Mouse (Mus musculus): ENCODE data around the gene Elobl. TPM values are rescaled to one million over a fixed set of nuclear protein-coding genes. Genes with fewer than 3 reads are reported as not detected.

The Elobl gene
- total RNA-seq, 2 experiments from 2014 or later: not detected

DNA sequence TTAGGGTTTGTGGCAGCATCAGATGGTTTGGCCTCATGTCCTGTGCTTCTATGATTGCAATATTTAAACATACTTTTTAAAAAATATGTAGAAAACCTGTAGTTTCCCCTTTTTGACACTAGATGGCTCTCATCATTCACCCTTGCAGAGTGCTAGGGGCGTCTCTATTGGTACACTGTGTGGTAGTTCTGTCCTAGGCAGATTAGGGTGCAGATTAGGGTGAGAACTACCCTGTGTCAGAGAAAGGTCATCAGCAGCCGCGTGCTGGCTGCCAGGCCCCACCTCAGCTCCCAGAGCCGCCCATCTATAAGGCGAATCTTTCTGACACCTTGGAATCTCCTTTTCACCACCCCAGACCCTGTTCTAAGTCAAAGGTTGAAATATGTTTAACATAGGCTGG lies 22.8 kb upstream of the Elobl start:
- DNase-seq (ENCODE audit: low spot score in 2 of 2): no peak

DNA sequence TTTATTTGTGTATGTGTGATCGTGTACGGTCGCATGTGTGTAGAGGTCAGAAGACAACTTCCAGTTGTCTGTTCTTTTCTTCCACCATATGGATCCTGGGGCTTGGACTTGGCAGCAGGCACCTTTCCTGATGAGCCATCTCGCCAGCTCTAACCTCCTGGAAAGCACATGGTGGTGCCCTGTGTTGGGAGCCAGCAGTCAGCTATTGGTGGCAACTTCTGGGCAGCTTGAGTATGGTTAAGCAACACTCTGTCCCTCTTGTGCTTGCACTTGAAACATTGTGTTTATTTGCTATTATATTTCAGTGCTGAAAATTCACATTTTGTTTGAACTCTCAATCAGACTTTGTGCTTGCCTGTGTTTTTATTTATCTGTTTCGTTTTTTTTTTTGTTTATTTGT lies 22.2 kb upstream of the Elobl start:
- no peak for DNase-seq (ENCODE audit: low spot score in 2 of 2)

DNA sequence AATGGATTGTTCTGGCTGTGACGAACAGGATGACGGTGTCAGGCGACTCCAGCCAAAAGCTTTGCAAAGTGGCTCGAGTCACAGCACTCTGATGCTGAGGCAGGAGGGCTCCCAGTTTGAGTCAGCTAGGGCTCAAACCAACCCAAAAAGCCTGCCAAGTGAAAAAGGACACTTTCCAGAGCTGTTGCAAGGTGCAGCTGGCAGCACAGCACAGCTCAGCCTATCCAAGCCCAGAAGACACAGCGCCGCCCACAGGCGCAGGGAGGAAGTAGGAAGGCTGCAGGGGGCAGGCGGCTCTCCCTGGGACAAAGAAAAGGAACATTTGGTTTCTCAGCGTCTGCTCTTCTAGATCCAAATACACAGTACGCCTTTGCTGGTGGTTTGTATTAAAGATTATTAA lies 19.9 kb upstream of the Elobl start:
- no peak for DNase-seq (ENCODE audit: low spot score in 2 of 2)

DNA sequence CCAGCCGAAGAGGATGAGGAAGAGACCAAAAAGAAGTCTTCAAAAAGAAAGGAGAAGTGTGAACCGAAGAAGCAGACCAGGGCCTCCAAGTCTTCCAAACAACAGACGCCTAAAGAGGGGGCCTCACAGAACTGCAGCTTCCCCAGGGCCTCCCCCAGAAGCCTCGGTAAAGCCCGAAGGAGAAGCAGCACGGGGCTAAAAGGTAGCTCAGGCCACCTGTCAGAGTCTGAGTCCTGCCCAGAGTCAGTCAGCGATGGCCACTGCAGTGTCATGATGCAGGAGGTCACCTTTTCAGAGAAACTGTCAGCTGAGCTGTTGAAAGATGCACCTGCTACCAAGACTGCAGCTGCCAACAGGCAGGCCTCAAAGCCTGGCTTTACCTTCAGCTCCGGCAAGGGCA lies 14.6 kb upstream of the Elobl start:
- DNase-seq (ENCODE audit: low spot score in 2 of 2): no peak

DNA sequence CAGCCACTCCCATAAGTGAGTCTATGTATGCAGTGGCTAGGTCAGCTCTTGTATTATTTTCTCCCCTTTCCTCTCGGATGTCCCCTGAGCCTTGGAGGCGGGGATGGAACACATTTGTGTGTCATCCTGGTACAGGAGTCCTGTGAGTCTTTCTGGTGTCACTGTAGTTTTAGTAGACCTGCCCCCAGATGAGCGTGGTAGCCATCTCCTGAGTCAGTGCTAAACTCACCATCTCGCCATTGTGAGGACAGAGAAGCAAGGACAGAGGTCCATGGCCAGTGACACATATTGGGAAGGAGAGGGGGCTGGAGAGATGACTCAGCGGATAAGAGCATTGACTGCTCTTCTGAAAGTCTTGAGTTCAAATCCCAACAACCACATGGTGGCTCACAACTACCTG lies 10.5 kb upstream of the Elobl start:
- no peak for DNase-seq (ENCODE audit: low spot score in 2 of 2)

DNA sequence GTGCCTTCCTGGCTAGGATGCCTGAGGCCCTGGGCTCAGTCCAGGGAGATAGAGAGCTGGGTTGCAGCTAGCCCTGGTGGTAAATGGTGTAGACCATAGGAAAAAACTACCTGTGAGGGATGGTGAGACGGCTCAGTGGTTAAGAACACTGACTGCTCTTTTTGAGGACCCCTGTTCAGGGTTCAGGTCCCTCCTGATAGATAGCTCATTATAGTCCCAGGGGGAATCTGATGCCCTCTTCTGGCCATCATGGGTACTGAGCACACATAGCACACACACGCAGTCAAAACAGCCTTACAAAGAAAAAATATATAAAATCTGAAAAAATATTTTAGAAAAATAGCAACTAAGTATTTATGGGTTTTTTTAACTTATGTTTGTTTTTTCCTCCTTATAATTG lies 9.6 kb upstream of the Elobl start:
- DNase-seq (ENCODE audit: low spot score in 2 of 2): no peak

DNA sequence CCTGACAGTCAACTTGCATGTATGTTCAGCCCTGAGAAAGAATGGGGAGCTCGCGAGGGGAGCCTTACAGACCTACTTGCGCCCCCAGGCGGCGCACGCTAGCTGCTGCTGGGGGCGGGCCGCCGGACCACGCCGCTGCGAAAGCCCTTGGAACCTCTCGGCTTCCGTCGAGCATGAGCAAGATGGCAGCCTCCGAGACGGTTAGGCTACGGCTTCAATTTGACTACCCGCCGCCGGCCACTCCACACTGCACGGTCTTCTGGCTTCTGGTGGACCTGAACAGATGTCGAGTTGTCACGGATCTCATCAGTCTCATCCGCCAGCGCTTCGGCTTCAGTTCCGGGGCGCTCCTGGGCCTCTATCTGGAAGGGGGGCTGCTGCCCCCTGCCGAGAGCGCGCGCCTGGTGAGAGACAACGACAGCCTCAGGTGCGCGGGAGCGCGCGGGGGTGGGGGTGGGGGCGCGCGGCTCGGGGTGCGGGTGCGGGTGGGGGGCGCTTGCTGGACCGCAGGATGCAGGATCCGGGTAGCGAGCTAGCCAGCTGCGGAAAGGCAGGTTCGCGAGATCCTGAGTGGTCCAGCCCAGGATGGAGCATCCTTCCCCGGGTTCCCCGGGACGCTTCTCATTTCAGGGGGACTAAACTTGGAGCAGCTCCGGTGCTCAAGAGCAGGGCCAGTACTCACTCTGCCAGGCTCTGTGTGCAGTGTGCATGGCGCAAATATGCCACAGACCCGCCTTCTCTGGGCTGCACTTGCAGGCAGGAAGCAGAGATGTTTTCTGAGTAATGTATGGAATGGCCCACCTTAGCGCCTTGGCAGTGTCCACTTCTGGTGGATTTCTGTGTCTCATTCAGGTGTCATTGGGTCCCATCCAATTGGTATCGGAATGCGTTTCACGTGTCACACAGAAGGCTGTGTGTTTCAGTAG lies 7.3 kb upstream of the Elobl start:
- DNase-seq (ENCODE audit: low spot score in 2 of 2): peak; percentile 90 to 95

DNA sequence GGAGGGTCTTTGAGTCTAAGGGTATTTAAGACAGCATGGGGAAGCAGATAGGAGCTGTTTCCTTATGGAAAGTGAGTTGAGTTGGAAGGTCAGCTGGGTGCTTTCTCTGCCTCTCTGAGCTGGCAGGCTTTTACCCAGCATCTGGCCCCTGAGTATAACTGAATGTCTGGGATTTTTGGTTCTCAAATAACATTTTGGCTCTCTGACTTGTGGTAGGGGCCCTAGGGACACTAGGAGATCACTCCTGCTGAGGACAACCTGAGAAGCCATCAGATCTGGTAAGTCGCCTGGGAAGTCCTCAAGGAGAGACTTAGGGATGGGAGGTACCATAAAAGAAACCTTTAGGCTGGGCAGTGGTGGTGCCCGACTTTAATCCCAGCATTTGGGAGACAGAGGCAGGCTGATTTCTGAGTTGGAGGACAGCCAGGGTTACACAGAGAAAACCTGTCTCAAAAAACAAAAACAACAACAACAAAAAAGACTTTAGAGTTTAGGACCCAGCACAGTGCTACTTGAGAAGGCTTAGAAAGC lies 3.5 kb upstream of the Elobl start, which contains the start of gene Coil:
Gene Coil, plus strand, starts transcription at position 51 of the 531 bp plus-strand sequence.
- DNase-seq (ENCODE audit: low spot score in 2 of 2): peak; percentile 33 to 35

DNA sequence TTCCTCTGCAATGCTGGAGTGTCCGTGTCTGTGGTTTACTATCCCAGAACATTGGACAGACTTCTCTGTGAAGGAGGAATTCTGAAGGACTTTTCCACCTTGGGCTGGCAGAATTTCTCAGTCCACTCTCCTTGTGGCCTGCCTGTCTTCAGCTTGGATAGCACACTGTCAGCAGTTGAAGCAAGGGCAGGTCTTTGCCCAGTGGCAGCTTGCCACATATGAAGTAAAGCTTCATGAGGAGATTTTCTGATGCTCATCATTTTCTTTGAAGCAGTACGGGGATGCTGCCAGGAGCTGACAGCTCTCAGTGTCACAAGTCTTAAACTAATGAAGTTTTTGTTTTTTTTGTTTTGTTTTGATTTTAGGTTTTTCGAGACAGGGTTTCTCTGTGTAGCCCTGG lies 7.9 kb downstream of the Elobl start:
- DNase-seq (ENCODE audit: low spot score in 2 of 2): no peak

DNA sequence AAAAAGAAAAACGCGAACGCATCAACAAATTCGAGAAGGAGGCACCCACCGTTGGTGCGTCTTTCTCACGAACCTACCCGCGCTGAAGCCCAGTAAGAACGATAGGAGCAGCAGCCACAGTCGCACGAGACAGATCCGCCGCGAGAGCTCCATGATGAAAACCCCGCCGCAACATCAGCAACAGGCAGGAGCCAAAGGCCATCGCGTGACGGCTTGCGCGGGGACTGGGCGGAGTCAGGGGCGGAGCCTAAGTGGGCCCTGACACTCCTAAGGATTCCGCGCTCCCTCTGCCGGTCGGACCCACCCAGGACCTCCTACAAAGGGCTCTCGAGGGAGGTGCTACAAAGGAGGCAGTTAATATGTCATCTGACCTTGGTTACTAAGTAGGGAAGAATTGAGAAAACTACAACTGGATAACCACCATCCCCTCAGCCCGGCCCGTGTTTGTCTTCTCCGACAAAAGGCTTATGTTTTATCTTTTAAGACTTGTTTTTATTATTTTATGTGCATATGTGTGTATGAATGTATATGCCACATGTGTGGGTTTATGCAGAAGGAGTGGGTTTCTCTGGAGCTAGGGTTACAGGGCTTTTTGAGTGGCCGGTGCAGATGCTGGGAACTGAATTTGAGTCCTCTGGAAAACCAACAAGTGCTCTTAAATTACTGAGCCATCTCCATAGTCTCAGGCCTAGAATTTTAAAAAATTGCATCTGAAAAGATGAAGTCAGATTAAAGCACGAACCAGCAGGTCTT lies 11.3 kb downstream of the Elobl start, which contains the start of gene Scpep1:
Gene Scpep1, minus strand, starts transcription at position 249 of the 753 bp plus-strand sequence.
- peak; percentile 91 to 98 for DNase-seq (ENCODE audit: low spot score in 2 of 2)

DNA sequence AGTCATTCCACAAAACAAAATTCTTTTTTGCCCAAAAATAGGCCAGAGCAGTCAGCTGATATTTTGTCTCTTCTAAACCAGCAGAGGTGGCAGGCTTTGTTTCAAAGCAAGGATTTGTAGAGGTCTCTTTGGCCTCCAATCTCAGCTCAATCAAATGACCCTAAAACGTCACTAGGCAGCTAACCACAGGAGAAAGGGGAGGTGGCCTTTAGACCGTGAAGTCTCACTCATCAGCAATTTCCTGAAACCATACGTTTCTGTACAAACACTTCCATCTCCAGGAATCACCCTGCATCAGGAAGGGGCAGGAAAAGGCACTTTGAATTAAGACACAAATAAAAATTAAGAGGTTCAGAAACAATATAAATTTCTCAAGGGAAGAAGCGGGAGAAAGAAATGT lies 11.9 kb downstream of the Elobl start:
- DNase-seq (ENCODE audit: low spot score in 2 of 2): no peak

DNA sequence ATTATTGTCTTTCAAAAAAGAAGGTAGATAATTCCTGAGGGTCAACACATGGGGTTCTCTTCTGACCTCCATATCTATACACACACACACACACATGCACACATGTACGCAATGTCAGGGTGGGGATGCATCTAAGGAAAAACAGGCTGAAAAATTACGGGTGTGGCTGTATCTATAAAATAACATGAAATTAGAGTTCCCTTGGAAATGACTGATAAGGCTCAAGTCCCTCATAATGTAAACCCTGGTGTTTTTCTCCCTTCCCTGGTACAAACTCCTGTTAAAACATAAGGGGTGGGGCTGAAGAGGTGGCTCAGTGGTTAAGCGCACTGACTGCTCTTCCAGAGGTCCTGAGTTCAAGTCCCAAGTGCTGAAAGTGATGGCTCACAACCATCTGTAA lies 13.1 kb downstream of the Elobl start:
- DNase-seq (ENCODE audit: low spot score in 2 of 2): no peak

DNA sequence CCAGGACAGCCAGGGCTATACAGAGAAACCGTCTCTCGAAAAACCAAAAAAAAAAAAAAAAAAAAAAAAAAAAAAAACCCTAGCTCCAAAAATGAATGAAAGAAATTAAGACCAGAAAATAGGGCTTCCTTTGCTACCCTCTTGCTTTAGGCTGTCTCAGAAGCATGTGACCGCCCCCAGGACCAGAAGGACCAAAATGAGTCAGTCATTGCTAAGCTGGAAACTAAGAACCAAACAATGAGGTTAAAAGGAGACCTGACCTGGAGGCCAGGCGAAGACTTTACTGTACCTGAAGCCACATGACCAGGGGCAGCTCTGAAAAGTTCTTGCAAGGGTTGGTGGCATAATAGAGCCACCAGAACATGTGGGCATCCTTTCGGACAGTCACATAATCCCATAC lies 14.6 kb downstream of the Elobl start:
- DNase-seq (ENCODE audit: low spot score in 2 of 2): no peak

DNA sequence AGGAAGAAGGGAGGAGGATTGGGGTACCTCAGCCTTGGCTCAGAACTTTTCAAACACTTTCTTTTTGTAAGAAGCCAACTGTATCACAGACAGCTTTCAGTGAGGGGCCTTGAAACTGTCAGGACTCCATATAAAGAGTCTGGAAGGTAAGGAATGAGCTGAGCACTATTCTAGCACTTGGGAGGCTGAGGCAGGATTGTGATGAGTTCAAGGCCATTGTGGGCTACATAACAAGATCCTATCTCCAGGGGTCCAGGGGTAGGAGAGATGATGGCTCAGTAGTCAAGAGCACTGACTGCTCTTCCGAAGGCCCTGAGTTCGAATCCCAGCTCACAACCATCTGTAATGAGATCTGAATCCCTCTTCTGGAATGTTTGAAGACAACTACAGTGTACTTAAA lies 15.2 kb downstream of the Elobl start:
- DNase-seq (ENCODE audit: low spot score in 2 of 2): no peak

DNA sequence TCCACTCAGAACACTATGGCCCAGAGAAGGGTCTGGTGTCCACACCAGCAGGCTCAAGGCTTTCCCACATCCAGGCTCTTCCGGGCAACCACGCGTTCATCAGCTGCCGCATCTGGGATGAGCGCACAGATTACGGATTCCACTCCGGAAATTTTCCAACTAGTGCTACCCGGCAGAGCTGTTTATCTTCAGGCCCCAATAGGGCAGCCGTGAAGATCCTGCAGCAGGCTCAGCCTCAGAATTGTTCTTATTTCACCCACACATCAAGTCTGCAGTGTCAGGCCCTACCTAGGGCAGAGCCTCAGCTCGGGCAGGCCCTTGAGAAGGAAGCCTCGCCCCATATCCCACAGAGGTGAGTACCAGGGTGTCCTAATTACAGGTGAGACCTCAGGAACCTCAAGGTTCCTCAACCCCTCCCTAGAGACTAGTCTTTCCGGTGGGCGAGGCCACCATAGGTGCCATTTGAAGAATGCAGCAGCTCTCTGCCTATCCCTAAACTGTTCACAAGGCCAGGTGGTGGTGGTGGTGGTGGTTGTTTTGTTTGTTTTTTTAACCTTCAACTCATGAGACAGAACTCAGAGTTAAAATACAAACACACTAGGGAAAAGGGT lies 16.0 kb downstream of the Elobl start:
- no peak for DNase-seq (ENCODE audit: low spot score in 2 of 2)

DNA sequence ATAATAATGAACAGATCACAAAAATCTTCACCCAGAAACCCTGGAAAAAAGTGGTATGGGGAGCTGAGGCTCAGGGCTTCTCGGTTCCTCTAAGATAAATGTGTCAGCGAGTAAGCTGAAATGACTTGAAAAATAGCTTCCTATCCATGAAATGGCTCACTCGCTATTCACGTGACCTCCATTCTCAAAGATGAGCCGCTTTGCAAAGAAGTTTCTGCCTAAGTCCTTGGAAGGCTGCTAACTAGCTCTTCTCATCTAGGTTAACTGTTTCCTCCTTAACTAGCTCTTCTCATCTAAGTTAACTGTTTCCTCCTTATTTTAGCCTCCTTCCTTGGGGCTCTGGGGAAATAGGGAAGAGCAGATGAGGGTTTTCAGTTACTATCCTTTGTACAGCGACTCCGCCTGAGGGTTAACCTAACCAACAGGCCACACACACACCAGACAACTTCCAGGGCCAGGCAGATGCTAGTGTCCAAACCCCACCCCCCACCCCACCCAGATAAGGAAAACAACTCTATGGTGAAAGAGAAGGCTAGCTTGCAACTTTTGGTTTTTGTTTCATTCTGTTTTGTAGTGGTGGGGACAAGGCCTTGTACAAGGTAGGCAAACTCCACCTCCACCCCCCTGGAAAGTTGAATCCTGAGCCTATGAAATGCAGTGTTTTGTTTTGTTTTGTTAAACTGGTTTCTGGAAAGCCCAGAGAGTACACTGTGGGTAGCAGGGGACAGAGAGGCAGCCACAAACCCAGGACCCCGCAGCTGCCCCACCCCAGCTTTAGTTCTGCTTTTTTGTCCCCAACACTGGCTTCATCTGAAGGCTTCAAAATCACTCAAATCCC lies 16.7 kb downstream of the Elobl start:
- DNase-seq (ENCODE audit: low spot score in 2 of 2): no peak

DNA sequence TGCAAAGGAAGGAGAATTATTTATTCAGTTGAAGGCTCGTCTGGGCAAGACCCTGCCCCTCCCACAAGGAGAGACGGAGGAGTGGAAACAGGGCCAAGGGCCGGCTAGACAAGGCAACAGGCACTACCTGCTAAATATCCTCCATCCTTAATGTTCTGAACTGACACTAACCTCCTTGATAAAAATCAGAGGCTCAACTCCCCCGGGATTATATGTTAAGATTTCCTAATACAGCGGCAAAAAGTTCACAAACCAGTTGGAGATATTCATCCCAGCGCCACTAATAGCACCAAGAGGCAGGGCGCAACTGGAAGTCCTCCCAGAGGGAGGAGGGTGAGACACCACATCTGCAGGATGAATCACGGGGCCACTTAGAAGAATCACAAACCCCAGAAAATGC lies 17.8 kb downstream of the Elobl start:
- no peak for DNase-seq (ENCODE audit: low spot score in 2 of 2)

DNA sequence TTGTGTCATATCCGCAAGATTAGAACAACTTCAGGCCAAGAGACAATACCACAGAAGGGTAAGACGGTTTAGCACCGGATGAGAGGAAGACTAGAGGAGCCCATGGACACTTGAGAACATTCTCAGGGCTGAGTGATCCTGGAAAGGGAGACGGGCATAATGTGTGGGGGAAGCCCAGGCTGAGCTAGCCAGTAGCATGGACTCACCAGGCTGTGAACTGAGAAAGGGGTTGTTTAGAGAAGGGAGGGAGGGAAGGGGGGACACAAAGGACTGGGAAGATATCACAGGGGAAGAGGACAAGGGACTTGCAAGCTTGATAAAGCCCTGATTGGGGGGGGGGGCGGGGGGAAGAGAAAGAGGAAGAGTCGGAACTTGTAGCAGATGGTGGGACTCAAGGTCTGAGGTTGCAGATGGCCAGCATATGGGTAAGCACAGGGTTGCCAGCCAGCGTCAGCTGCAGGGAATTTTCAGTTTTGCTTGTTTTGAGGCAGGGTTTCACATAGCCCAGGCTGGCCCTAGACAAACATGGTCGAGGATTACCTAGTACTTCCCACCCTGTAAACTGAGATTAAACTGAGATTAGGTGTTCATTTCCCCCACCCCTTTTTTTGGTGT lies 20.7 kb downstream of the Elobl start:
- no peak for DNase-seq (ENCODE audit: low spot score in 2 of 2)

DNA sequence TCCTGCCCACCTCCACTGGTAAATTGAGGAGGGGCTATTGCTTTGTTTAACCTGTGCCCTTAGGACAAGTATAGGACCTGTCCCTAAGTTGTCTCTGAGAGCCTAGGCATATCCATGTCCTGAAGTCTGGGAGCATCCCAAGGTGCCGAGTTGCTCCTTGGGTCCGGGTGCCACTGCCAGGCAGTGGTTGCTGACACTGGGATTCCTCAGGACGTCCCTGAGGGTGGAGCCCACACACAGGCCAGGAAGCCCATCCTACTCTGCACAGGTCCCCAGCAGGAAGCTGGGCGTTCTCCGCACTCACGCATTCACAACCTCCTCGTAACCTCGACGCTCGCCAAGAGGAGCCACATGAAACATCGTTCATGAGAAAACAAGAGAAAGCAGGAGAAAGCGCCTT lies 25.2 kb downstream of the Elobl start:
- no peak for DNase-seq (ENCODE audit: low spot score in 2 of 2)

DNA sequence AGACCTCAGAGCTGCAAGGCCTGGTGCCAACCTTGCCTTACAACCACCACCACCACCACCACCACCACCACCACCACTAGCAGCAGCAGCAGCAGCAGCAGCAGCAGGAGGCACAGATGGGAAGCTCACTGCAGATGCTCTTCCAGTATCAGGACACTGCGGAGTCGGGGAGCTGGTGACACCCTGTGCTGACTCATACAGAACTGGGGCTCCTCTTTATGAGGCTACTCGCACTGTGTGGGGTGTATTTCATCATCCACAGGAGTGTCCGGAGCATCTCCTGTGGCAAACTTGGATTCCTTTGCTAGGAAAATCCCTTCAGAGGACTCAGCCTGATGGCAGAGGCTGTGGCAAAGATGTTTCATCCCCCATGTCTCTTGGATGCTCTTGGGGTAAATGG lies 27.1 kb downstream of the Elobl start:
- no peak for DNase-seq (ENCODE audit: low spot score in 2 of 2)
